Mouse (Mus musculus): Measurements from ENCODE around the gene Ankrd34c. TPM values are rescaled to one million over a fixed set of nuclear protein-coding genes. Genes with fewer than 3 reads are reported as not detected.

Ankrd34c gene
- polyA plus RNA-seq, 1 experiment from 2014 or later, result not detected

DNA sequence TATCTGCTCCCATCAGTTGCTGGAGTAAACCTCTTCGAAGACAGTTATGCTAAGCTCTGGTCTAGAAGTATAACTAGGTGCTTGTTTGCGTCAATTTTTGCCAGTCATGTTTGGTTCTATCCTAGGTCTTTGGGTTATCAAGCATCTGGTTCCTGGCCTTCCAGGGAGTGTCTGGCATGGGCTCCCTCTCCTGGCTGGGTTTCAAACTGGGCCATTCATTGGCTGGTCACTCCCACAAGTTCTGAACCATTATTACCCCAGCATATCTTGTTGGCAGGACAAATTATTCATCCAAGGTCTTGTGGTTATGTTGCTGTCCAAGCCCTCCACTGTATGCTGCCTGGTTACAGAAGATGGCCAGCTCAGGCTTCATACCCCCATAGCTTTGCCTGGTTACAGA is 44.6 kb downstream of the Ankrd34c start:
- H3K36me3 ChIP-seq (ENCODE audit: control insufficient read depth, insufficient read depth, low read length), result peaks cover 19% of the 10 kb centered on the region; the same call in 1 of the 2 replicates
- H3K27ac ChIP-seq (replicated peaks; ENCODE audit: low read depth, low read length), result no peak overlapping the region
- H3K4me1 ChIP-seq (ENCODE audit: control insufficient read depth, insufficient read depth, low read length), result no peaks in the 10 kb centered on the region
- H3K9me3 ChIP-seq (ENCODE audit: control insufficient read depth, low read length), result no peaks in the 10 kb centered on the region
- H3K4me2 ChIP-seq (ENCODE audit: low read depth, low read length), result no peak overlapping the region
- DNase-seq (ENCODE audit: low spot score), result no peak
- WGBS, result 98% methylated on average over 2 of the region's 2 CpGs
- H3K4me3 ChIP-seq (ENCODE audit: low read depth, low read length), result no peak overlapping the region
- ATAC-seq (ENCODE audit: low read depth), result no peak
- no peaks in the 10 kb centered on the region for H3K27me3 ChIP-seq (replicated peaks; ENCODE audit: control insufficient read depth, insufficient read depth, low read length)
- H3K9ac ChIP-seq (ENCODE audit: low read depth, low read length), result no peak overlapping the region

DNA sequence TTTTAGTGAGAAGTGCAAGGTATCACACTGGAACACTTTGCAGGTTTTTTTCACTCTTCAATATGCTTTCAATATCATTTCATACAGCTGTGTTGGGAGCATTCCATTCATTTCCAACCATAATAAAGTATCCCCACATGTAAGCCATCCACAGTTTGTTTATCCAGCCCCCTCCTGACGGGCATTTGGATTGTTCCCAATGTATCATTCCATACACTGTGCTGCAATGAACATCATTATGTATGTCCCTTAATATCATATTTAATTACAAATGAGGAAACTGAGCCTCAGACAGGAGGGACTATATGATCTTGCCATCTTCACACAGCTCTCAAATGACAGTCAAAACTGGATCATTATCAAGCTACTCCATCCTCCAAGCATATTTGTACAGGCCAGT is 49.1 kb downstream of the Ankrd34c start:
- Histone ChIP-seq H3K27ac (replicated peaks; ENCODE audit: low read depth, low read length) (no peak overlapping the region), H3K9ac (ENCODE audit: low read depth, low read length) (no peak overlapping the region), H3K36me3 (ENCODE audit: control insufficient read depth, insufficient read depth, low read length) (no peaks in the 10 kb centered on the region), H3K4me2 (ENCODE audit: low read depth, low read length) (no peak overlapping the region), H3K4me3 (ENCODE audit: low read depth, low read length) (no peak overlapping the region), H3K4me1 (ENCODE audit: control insufficient read depth, insufficient read depth, low read length) (no peaks in the 10 kb centered on the region), H3K9me3 (ENCODE audit: control insufficient read depth, low read length) (no peaks in the 10 kb centered on the region), H3K27me3 (replicated peaks; ENCODE audit: control insufficient read depth, insufficient read depth, low read length) (no peaks in the 10 kb centered on the region)
- ATAC-seq (ENCODE audit: low read depth), result no peak
- DNase-seq (ENCODE audit: low spot score), result no peak
- WGBS, result 44% methylated on average over 1 of the region's 1 CpGs

GRCm38 (mm10) chr9:89687503-89688226 is 50.6 kb downstream of the Ankrd34c start:
- no peak overlapping the region for H3K27ac ChIP-seq (replicated peaks; ENCODE audit: low read depth, low read length)
- 61% methylated on average over 10 of the region's 10 CpGs for WGBS
- no peaks in the 10 kb centered on the region for H3K4me1 ChIP-seq (ENCODE audit: control insufficient read depth, insufficient read depth, low read length)
- no peak overlapping the region for H3K4me3 ChIP-seq (ENCODE audit: low read depth, low read length)
- H3K9ac ChIP-seq (ENCODE audit: low read depth, low read length), result no peak overlapping the region
- no peak overlapping the region for H3K4me2 ChIP-seq (ENCODE audit: low read depth, low read length)
- H3K9me3 ChIP-seq (ENCODE audit: control insufficient read depth, low read length), result no peaks in the 10 kb centered on the region
- ATAC-seq (ENCODE audit: low read depth) (no peak), DNase-seq (ENCODE audit: low spot score) (peak; percentile 23)
- no peaks in the 10 kb centered on the region for H3K27me3 ChIP-seq (replicated peaks; ENCODE audit: control insufficient read depth, insufficient read depth, low read length)
- no peaks in the 10 kb centered on the region for H3K36me3 ChIP-seq (ENCODE audit: control insufficient read depth, insufficient read depth, low read length)

DNA sequence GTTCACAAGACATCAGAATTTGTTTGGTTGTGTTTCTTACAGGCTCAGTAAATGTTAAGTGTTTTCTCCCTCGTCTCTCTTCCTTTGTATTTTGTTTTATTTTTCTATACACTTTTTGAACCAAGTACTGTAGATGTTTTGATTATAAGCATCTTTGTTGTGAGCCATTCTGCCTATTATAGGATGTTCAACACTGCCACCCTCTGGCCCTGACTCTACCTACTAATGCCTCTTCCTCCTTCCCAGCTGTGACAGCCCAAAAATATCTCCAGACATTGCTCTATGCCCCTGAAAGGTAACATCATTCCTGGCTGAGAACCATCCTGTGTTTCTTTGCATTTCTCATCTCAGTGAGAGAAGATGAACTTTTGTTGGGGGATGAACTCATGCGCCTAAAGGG is 52.0 kb downstream of the Ankrd34c start:
- no peak overlapping the region for H3K9ac ChIP-seq (ENCODE audit: low read depth, low read length)
- H3K9me3 ChIP-seq (ENCODE audit: control insufficient read depth, low read length), result no peaks in the 10 kb centered on the region
- no peak overlapping the region for H3K4me2 ChIP-seq (ENCODE audit: low read depth, low read length)
- 63% methylated on average over 2 of the region's 2 CpGs for WGBS
- H3K4me3 ChIP-seq (ENCODE audit: low read depth, low read length), result no peak overlapping the region
- ATAC-seq (ENCODE audit: low read depth), result no peak
- H3K36me3 ChIP-seq (ENCODE audit: control insufficient read depth, insufficient read depth, low read length), result no peaks in the 10 kb centered on the region
- DNase-seq (ENCODE audit: low spot score), result no peak
- no peaks in the 10 kb centered on the region for H3K27me3 ChIP-seq (replicated peaks; ENCODE audit: control insufficient read depth, insufficient read depth, low read length)
- no peak overlapping the region for H3K27ac ChIP-seq (replicated peaks; ENCODE audit: low read depth, low read length)
- H3K4me1 ChIP-seq (ENCODE audit: control insufficient read depth, insufficient read depth, low read length), result no peaks in the 10 kb centered on the region

DNA sequence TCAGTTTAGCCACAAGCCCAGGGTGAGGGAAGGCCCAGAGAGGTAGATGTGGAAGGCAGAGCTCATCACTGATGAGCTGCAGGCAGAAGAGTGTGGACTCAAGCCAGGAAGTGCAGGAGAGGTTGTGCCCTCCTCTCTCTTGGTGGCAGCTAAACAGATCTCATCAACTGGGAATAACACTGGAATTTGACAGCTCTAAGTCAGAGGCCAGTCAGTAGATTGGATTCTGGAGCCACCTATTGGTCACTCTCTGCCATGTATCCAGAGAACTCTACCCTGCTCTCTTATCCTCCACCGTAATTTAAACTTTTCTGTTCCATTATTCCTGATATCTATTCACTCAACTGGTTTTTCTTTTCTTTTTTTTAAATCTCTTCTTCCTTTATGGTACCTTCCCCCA is 59.3 kb downstream of the Ankrd34c start:
- 48% methylated on average over 1 of the region's 1 CpGs for WGBS
- H3K9ac ChIP-seq (ENCODE audit: low read depth, low read length), result no peak overlapping the region
- no peaks in the 10 kb centered on the region for H3K36me3 ChIP-seq (ENCODE audit: control insufficient read depth, insufficient read depth, low read length)
- H3K27ac ChIP-seq (replicated peaks; ENCODE audit: low read depth, low read length), result no peak overlapping the region
- H3K4me2 ChIP-seq (ENCODE audit: low read depth, low read length), result no peak overlapping the region
- H3K9me3 ChIP-seq (ENCODE audit: control insufficient read depth, low read length), result no peaks in the 10 kb centered on the region
- no peaks in the 10 kb centered on the region for H3K4me1 ChIP-seq (ENCODE audit: control insufficient read depth, insufficient read depth, low read length)
- DNase-seq (ENCODE audit: low spot score), result peak; percentile 18
- H3K27me3 ChIP-seq (replicated peaks; ENCODE audit: control insufficient read depth, insufficient read depth, low read length), result no peaks in the 10 kb centered on the region
- H3K4me3 ChIP-seq (ENCODE audit: low read depth, low read length), result no peak overlapping the region
- ATAC-seq (ENCODE audit: low read depth), result peak; percentile 33; the same call in 1 of the 2 replicates

Other genes starting within 250 kb of the Ankrd34c start
- 0.17 and 0.18 TPM in 2 replicates for gene Minar1, start 115.3 kb downstream of the Ankrd34c start, polyA plus RNA-seq (2014; fragmentation: Nextera tagmentation; extraction: Ambion mirVana)
- gene Tmed3, start 33.4 kb downstream of the Ankrd34c start, polyA plus RNA-seq (2014; fragmentation: Nextera tagmentation; extraction: Ambion mirVana), result 171 and 186 TPM in 2 replicates
- 0.78 and 1.2 TPM in 2 replicates for gene Rasgrf1, start 171.4 kb upstream of the Ankrd34c start, polyA plus RNA-seq (2014; fragmentation: Nextera tagmentation; extraction: Ambion mirVana)

Measured in embryonic facial prominence, embryonic 14.5 days (tissue).